Mouse (Mus musculus): Measurements from ENCODE around the gene Nfat5.

- TF ChIP-seq POLR2A (IDR thresholded peaks at IDR 0.05; ENCODE audit: low read depth, low read length) = no peak
- no peak for TF ChIP-seq CTCF (IDR thresholded peaks at IDR 0.05; ENCODE audit: extremely low read depth, insufficient read length, insufficient replicate concordance, low read depth, low read length)
Observed at GRCm38 (mm10) chr8:107248456-107248855, 44.8 kb upstream of the Nfat5 start.
